Mouse (Mus musculus): ENCODE measurements around the gene Psmd13.
A peak's percentile ranks its signal among the peaks of the same experiment; 100 is the strongest.

Psmd13 gene

GRCm38 (mm10) chr7:140881696-140882468 lies at the start of gene Psmd13, which contains the start of gene Sirt3:
Psmd13 (plus strand) TSS chr7:140881968.
Sirt3 (minus strand) TSS chr7:140882309.
- DNase-seq (ENCODE audit: low read depth, low spot score), result peak; percentile 92

- DNase-seq (ENCODE audit: low read depth, low spot score), result no peak
These were observed 48.4 kb upstream of the Psmd13 start for GRCm38 (mm10) chr7:140833341-140833740.

GRCm38 (mm10) chr7:140834968-140835757 lies 46.6 kb upstream of the Psmd13 start, which contains the start of gene Urah:
Urah (plus strand) TSS chr7:140835018.
- no peak for DNase-seq (ENCODE audit: low read depth, low spot score)

DNA sequence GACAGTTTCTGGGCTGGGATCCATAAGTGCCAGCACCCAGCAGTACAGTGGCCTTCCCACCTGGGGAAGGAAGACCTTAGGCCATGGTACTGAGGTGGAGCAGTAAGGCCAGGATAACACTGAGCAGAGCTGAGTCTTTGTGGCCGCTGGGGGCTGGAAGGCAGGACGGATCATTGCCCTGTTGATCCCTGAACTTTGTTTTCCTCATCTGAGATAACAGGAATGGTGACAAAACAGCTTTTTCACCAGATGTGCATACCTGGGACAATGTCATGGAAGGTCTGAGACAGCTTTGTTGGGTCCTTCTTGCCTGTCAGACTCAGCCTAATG lies 46.0 kb upstream of the Psmd13 start:
- no peak for DNase-seq (ENCODE audit: low read depth, low spot score)

GRCm38 (mm10) chr7:140836243-140837115 lies 45.3 kb upstream of the Psmd13 start:
- DNase-seq (ENCODE audit: low read depth, low spot score), result peak; percentile 60

DNA sequence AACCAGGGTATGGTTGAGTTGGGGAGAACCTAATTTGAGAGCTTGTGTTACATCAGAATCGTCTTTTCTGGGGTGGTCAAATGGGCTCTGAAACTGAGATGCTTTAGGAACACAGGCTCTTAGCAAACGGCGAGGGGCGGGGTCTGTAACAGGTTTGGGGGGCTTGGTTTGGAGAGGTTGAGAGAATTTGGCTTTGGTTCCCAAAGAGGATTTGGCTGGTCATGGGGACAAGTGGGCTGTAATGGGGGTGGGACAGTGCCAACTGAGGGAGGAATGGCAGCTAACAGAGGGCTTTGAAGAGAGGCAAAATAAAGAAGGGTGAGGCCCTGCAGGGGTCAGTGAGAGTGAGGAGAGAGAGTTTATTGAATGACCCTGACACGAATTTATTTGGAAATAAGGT lies 42.2 kb upstream of the Psmd13 start:
- DNase-seq (ENCODE audit: low read depth, low spot score), result no peak

DNA sequence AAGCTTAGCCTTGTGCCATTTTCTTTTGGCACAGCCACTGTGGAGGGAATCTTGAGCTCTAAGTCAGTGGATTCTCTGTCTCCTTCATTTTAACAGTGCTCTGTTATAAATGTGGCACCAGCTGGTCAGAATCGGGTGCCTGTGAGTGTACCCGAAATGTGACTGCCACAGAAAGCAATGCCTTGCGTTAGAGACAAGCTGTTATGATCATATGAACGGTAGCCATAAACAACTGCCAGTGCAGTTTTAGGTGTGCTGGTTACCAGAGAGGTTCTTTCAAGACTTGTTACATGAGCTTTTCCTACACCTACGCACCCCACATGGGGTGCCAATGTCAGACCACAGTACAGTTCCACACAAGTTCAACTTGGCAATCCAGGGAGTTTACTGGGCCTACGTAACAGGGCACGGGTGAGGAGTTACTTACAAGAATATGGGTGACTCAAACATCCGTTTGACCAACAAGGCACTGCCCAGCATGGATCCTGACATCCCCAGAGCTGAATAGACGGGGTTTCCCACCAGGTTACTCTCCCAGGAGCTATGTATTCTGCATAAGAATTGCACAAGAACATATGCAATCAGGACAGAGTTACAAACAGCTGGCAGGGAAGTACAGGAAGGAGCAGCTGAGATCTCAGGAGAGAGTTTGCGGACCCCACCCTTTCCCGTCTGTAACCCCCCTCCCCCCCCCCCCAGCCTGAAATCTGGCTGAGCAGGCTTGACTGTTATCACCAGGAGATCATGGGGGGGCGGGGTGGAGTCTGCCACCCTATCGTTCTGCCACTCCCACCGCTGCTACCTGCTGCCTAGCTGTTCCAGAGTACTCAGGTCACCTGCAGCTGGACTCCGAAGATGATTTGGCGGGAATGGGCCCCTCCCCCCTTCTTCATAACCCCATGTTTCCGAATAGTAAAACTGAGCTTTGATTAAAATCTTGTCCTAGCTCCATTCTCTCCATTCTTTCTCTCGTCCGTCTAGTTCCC lies 40.7 kb upstream of the Psmd13 start:
- peak; percentile 41 for DNase-seq (ENCODE audit: low read depth, low spot score)

DNA sequence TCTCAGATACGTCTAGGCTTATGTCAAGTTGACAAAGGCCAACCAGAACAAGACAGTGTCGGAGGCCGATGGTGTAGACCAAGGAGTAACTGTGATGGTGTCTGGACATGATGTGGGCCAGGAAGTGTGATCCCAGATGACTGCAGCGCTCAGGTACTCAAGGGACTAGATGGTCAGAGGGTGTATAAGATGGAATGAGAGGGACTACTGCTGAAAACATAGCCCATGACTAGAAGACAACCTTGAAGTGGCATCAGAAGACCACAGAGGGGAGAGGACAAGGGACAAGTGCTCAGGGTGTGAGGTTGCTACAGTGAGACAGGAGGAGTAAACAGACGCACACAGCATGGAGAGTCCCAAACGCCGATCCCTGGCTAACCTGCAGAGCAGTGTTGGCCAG lies 38.0 kb upstream of the Psmd13 start:
- DNase-seq (ENCODE audit: low read depth, low spot score), result no peak

DNA sequence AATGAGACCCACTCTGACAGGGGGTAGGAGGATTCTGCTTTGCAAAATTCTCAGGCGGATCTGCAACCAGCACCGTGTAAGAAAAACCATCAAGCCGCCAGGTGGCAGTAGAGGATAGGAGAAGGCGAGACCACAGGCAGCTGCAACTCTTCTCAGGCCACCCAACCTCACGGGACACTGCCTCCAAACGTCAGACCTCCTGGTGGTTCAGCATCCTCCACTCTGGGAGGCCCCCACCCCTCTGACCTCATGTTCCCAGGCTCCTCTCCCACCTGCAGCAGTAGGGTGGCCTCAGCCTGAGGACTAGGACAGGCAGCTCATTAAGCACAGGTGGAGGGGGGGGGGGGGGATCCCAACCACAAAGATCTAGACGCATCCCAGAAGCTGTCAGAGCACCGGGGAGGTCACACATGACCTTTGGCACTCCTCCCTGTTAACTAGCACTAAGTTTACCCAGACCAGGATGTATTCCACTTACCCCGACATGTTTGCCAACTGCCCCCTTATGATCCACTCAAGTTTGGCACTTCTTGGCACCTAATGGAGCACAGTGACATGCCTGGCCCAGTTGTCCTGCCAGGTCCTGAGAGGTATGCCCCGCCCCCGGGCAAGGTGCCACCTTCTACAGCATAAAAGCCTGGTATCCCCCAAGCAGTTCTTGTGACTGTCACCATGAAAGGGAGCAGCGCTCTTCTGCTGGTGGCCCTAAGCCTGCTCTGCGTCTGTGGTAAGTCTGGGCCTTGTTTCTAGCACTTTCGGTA lies 36.7 kb upstream of the Psmd13 start, which contains the start of gene Scgb1c1:
Gene Scgb1c1 (plus strand): TSS at position 643 of the 761 bp plus-strand sequence.
- peak; percentile 68 for DNase-seq (ENCODE audit: low read depth, low spot score)

- no peak for DNase-seq (ENCODE audit: low read depth, low spot score)
These were observed 36.1 kb upstream of the Psmd13 start for GRCm38 (mm10) chr7:140845683-140846082.

GRCm38 (mm10) chr7:140846676-140847075 lies 35.1 kb upstream of the Psmd13 start:
- DNase-seq (ENCODE audit: low read depth, low spot score), result no peak

DNA sequence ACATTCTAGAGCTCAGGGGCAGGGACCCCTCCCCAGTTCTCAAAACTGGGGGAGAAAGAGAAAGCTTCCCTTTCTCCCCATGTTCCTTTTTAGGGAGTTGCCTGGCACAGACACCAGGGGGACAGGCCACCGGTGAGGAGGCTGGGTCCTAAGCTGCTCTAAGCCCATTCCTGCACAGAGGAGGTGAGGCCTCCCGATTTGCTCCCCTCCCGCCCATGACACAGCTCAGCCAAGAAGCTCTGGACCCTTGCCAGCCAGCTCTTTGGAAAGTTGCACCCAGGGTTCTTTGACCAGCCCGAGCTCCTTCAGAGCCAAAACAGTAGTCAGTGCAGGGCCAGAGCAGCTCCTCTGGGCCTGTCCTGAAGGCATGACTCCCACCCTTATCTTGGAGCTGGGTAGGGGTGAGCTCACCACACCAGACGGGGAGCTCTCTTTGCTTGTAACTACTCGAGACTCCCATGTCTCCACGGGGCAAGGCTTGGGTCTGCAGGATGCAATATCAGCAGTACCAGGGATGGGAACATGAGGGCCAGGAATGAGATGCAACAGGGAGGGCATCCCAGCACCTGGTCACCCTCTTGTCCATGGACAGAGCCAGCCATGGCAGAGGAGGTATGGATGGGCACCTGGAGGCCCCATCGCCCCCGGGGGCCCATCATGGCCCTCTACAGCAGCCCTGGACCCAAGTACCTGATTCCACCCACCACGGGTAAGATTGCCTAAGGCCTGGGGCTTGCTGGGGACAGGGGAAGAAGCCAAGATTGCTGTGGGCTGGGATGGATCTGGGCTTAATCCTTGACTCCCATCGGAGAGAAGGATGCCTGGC lies 33.8 kb upstream of the Psmd13 start, which contains the start of gene Odf3:
Gene Odf3 (plus strand): TSS at position 51 of the 826 bp plus-strand sequence.
- DNase-seq (ENCODE audit: low read depth, low spot score), result no peak

- DNase-seq (ENCODE audit: low read depth, low spot score), result no peak
These were observed 33.2 kb upstream of the Psmd13 start for GRCm38 (mm10) chr7:140848591-140848990.

DNA sequence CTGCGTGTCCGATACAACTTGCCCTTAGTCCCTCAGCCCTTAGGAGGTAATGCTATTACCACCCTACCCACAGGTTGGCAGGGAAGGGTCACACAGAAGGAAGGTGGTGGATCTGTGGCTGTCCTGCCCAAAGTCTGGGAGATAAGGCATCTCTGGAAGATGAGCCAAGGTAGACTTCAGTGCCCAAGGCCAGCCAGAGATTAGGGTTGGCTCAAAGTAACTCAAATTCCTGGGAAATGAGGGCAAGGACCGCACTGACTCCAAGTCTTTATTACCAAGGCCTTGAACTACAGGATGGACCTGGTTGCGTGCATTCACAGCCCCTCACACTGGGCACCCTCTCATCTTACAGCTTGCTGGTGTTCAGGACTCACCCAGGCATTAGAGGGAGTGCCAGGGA lies 29.9 kb upstream of the Psmd13 start:
- DNase-seq (ENCODE audit: low read depth, low spot score), result no peak

- DNase-seq (ENCODE audit: low read depth, low spot score), result no peak
These were observed 28.4 kb upstream of the Psmd13 start for GRCm38 (mm10) chr7:140853386-140853785.

DNA sequence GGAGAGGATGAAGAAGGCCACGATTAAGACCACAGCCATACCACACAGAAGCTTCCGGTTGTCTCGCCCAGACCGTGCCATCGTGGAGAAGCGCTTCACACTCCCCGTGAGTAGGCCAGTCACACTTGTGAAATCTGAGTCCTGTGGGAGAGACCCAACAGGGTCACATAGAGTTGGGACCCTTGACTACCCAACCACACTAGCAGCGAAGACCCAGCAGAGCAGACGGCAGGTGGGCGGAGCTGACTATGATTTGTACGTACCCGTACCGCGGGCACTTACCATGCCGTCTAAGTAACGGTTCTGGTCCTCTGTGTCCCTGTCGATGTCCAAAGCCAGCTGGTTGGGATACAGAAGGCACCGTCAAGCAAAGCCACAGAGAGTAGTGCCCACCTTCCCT lies 27.3 kb upstream of the Psmd13 start:
- DNase-seq (ENCODE audit: low read depth, low spot score), result no peak

DNA sequence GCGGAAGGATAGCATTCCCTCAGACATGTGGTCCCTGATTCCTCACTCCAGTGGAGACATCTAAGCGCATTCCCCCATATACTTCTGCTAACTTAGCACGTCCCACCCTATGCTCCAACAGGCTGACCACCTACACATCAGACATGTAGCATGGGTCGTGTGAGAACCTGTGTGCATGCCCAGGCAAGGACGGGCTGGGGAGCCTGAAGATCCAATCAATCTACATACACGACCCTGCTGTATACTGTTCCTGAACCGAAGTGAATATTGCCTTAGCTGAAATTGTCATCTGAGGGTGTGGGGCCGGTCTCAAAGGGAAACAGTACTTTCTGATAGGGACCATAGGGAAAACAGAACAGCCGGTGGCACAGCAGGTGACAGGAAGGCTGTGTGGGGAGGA lies 26.6 kb upstream of the Psmd13 start:
- DNase-seq (ENCODE audit: low read depth, low spot score), result no peak

DNA sequence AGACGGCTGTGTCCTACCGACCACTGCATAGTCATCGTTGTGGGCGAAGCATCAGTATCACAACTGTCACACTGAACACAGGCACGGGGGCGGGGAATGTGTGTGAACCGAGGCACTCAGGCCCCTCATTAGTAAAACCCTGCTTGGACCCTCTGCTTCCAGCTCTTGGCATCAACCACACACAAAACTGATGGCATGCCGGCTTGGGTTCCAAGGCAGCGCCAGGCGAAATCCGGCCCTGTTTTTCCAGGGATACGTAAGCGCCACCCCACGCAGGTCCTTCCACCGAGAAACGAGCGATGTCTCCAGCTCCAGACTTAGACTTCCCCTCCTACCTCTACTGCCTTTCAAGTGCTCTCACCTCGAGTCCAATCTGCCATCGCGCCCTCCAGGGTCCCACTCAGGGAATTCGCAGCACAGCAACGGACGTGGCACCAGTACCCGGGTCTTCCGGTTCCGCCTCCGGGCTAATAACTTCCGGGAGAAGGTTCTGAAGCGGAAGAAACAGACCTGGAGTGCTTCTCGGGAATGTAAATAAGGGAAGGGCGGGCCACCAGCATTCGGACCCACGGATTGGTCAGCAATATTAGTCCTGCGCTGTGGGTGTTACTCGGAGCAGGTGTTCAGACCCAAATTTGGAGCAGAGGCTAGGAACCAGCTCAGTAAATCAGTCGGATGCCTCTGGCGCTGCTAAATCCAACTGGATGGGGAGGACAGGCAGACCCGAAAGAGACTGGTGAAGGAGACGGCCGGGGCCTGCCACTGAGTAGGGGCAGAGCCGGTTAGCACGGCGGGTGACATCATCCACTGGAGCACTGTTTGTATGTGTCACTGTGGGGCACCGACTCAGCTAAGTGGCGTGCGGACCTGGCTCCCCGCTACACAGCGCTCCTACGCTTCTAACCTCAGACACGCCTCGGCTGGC lies 25.6 kb upstream of the Psmd13 start, which contains the start of gene Gm45785:
Gene Gm45785 (minus strand): TSS at position 472 of the 925 bp plus-strand sequence.
- peak; percentile 96 for DNase-seq (ENCODE audit: low read depth, low spot score)
